Mouse (Mus musculus) cerebellum, postnatal 36 days (tissue): ENCODE measurements around the gene Mab21l3.

Source experiments
- DNase-seq, 2 experiments: peaks; one replicate each; pipeline ENCODE4 v3.0.0; 2021 to 2022; ENCODE audit warnings: mixed read lengths in 2 of 2

Mab21l3 gene

GRCm38 (mm10) chr3:101799852-101800595, 48.7 kb downstream of the Mab21l3 start:
- DNase-seq = no peak

- no peak for DNase-seq
These were observed 50.7 kb downstream of the Mab21l3 start for GRCm38 (mm10) chr3:101797830-101798709.

DNA sequence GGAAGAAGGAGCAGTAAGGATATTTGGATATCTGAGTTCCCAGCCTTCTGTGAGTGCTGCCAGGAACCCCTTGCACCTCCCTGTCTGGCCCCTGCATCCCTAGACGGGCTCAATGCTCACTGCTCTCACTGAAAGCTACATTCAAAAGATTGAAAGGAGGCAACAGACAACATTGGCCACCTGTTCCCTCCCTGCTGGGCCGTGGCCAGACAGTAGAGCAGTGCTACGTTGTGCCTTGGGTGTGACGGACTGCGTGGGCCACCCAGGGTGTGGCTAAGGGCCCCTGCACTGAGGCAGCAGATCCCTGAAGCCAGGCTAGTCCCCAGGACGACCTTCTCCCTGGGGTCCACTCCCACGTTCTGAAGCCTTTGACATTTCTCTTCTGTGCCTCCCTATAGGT, 52.5 kb downstream of the Mab21l3 start:
- DNase-seq = peak in 1 of 2 experiments; percentile 53

- no peak for DNase-seq
These were observed 53.2 kb downstream of the Mab21l3 start for GRCm38 (mm10) chr3:101795387-101796039.

DNA sequence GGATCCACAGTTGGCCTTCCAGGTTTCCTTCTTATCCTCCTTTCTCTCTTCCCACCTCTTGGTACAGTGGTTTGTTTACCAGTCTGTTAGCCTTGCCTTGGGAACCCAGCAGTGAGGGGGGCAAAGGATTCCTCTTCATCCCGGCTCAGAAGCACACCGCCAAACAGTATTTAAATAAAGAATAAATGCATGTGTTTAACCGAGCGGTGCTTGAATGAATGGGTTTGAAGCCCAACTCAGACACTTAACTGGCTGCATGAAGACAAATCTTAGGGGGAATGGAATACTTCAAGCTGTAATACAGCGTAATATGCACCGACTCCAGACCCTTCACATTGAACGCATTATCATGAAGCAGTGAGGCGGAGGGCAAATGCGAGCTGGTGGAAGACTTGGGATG, 54.1 kb downstream of the Mab21l3 start:
- no peak for DNase-seq

DNA sequence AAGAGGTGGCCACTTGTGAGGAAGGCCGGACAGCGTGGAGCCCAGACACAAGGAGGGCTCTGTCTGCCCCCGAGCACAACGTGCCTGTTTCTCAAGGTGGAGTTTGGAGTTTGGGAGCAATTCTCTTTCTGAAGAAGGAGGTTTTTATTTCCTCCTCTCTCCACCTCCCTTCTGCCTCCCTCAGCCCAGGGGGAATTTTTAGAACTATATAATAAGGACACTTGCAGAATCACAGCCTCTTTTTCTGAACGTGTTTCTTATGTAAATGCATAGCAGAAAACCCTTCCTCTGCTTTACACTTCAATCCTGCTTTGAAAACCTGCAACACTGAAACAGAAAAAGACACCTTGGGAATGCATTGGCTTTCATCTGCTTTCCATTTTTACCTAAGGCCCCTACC, 54.7 kb downstream of the Mab21l3 start:
- no peak for DNase-seq

DNA sequence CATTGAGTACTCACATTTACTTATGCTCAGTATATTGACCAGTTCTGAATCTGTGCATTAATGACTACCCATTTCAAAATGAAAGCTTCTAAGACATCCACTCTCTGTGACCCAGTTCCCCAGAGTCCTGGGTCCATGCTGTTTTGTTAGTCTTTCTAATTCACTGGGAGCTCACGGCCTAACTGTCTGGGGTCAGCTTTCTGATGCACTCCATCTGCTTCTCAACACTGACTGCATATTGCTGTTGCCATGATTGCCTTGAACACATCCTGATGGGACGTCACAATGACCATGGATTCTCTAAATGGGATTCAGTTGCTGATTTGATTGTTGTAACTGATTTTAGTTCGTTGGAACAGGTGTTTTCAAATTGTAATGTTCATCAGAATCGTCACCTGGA, 56.6 kb downstream of the Mab21l3 start:
- DNase-seq = no peak

DNA sequence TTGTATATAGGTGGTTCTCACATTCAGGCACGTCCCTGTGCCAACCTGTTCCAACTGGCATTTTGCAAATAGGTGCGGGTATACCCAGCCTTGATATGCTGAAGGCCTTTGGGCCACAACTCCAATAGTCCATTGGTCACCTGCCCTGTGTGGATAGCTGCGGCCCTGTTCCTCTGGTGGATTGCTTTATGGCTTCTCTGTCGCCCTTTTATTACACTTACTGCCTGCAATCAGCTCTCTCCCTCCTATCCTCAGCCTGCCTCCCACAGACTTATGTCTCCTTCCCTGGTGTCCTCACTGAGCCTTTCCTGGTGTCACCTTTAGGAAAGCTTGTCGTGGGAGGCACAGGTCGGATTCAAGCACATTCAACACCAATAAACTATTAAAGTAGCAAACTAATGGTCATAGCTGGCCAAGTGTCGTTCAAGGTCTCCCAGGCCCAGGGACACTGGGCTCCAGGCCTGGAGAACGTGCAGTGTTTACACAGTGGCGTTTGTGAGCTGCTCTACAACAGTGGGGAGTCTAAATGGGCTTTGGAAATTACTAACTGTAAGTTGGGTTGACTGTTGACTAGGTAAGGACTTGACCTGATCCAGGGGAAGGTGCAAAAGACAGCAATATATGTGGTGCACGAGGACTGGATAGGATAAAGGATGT, 63.9 kb downstream of the Mab21l3 start:
- no peak for DNase-seq

DNA sequence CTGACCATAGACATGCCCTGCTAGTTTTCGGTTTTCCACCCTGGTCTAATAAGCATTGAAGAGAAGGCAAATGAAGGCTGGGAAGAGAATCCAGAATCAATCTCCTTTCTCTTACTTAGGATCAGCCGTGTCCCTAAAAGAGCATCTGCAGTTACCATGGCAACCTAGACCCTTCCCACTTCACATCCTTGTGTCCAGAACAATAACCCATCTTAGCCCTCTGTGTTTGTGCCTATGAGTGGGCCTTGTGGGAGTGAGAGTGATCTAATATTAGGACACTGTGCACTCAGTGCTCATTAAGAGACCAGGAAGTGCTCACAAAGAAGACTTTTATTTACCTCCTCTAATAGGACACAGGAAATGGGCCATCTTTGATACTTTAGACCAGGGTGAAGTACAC, 65.0 kb downstream of the Mab21l3 start:
- no peak for DNase-seq

DNA sequence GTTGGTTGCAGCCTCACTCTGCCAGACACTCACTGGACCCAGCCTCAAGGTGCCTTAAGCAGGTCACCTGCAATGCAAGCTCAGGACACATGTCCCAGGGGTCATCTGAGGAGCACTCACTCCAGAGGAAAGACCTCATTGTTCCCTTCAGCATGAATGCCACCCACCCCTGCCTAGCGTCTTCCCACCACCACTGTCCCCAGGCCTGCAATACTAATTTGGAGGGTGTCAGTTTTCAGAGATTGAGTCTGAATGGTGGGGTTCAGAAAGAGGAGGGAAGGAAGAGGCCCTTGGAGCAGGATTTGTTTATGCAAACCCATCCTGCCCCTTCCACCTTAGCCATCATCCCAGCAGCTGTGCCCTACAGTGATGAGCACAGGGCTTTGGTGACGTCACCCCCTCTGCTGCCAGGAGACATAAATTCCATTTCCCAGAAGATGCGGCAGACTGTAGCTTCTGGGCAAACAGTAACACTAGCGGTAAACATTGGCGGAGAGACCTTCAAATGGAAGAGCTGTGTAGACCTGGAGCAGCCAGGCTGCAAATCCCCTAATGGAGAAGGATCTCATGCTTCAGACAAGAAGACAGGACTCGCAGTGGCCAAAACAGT, 67.8 kb downstream of the Mab21l3 start:
- DNase-seq = no peak

GRCm38 (mm10) chr3:101778896-101779665, 69.7 kb downstream of the Mab21l3 start:
- DNase-seq = no peak

GRCm38 (mm10) chr3:101775732-101776131, 73.0 kb downstream of the Mab21l3 start:
- DNase-seq = no peak

GRCm38 (mm10) chr3:101770540-101770939, 78.2 kb downstream of the Mab21l3 start:
- DNase-seq = no peak

DNA sequence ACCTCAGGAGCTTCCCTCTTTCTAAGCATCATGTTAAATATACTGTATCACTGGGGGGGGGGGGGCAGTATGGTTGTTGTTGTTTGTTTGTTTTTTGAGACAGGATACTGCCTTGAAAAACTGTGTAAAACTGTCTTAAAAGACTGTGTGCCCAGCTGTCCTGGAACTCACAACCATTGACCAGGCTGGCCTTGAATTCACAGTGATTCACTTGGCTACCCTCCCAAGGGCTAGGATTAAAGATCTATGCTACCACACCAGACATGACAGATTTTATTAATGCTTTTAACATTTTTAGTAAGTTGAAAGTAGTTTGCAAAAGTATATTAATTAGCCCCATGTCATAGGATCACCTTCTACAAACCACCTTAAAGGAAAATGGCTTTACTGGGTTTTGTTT, 85.2 kb downstream of the Mab21l3 start:
- no peak for DNase-seq
